Mouse (Mus musculus) thymus, adult 18-20 months (tissue): Measurements from ENCODE around the gene C1d.
A peak's percentile ranks its signal among the peaks of the same experiment; 100 is the strongest.
"Not testable (repeated sequence)": the region's sequence is repeated elsewhere in the genome, so short reads cannot be mapped to it uniquely, and the experiment has no call there.

Source experiments
- DNase-seq, 2 experiments: peaks; one replicate each; pipeline ENCODE4 v3.0.0; 2022; ENCODE audit warnings: mixed read lengths in 2 of 2

C1d gene

GRCm38 (mm10) chr11:17257443-17257842, at the start of gene C1d:
C1d (plus strand) TSS chr11:17257579.
- peak; percentile 84 to 87 for DNase-seq

GRCm38 (mm10) chr11:17211258-17212140, 45.9 kb upstream of the C1d start, which contains the start of gene Pno1:
Pno1 (minus strand) TSS chr11:17211568.
- DNase-seq, result peak; percentile 92 to 96

GRCm38 (mm10) chr11:17212141-17212495, 45.3 kb upstream of the C1d start:
- no peak for DNase-seq

GRCm38 (mm10) chr11:17212903-17213509, 44.4 kb upstream of the C1d start:
- no peak for DNase-seq

GRCm38 (mm10) chr11:17215475-17215874, 41.9 kb upstream of the C1d start:
- no peak for DNase-seq

- no peak for DNase-seq
Observed at GRCm38 (mm10) chr11:17221126-17221525, 36.3 kb upstream of the C1d start.

GRCm38 (mm10) chr11:17232792-17233191, 24.6 kb upstream of the C1d start:
- no peak for DNase-seq

- DNase-seq, result peak; percentile 16 to 34
Observed at GRCm38 (mm10) chr11:17236449-17237037, 20.8 kb upstream of the C1d start.

- DNase-seq, result not testable (repeated sequence)
Observed at GRCm38 (mm10) chr11:17238598-17238997, 18.8 kb upstream of the C1d start.

- no peak for DNase-seq
Observed at GRCm38 (mm10) chr11:17248715-17249114, 8.7 kb upstream of the C1d start.

- peak in 1 of 2 experiments; percentile 19 for DNase-seq
Observed at GRCm38 (mm10) chr11:17256813-17257365, 490 bp upstream of the C1d start.

GRCm38 (mm10) chr11:17257861-17258260, 482 bp downstream of the C1d start:
- DNase-seq, result no peak

GRCm38 (mm10) chr11:17267176-17267575, 9.8 kb downstream of the C1d start:
- DNase-seq, result no peak

GRCm38 (mm10) chr11:17268801-17269200, 11.4 kb downstream of the C1d start:
- no peak for DNase-seq

- no peak for DNase-seq
Observed at GRCm38 (mm10) chr11:17279959-17280358, 22.6 kb downstream of the C1d start.

GRCm38 (mm10) chr11:17284055-17284454, 26.7 kb downstream of the C1d start:
- DNase-seq, result peak in 1 of 2 experiments; percentile 8

- no peak for DNase-seq
Observed at GRCm38 (mm10) chr11:17288884-17289283, 31.5 kb downstream of the C1d start.

GRCm38 (mm10) chr11:17306007-17306891, 48.9 kb downstream of the C1d start:
- no peak for DNase-seq

GRCm38 (mm10) chr11:17307457-17307856, 50.1 kb downstream of the C1d start:
- no peak for DNase-seq
